Mouse (Mus musculus) lung, embryonic 16.5 days (tissue): Measurements from ENCODE around the gene Znrd1as. TPM values are rescaled to one million over a fixed set of nuclear protein-coding genes. Genes with fewer than 3 reads are reported as not detected.

Experiments
- ATAC-seq: fragments of 200-750 bp; cut with Nextera tagmentation; 2 replicates; pipeline ENCODE4 v1.8.0; 2017; ENCODE audit warnings: low read depth, mild to moderate bottlenecking, moderate library complexity
- H3K27ac ChIP-seq: fragments of 300-500 bp; sonication (generic); 2 replicates; pipeline ENCODE4 v1.5.1; 2014; ENCODE audit warnings: mild to moderate bottlenecking, control low read depth, low read length
- H3K27me3 ChIP-seq: fragments of 300-500 bp; sonication (generic); 2 replicates; pipeline ENCODE4 v1.6.1; 2014; ENCODE audit warnings: low read depth, low read length, mixed read lengths; ENCODE audit not compliant: control insufficient read depth, insufficient read depth
- H3K36me3 ChIP-seq: fragments of 300-500 bp; sonication (generic); 2 replicates; pipeline ENCODE4 v1.6.1; 2014; ENCODE audit warnings: low read length; ENCODE audit not compliant: control insufficient read depth, insufficient read depth
- H3K4me1 ChIP-seq: fragments of 300-500 bp; sonication (generic); replicated peaks from 2 replicates; pipeline ENCODE4 v1.6.1; 2014; ENCODE audit warnings: low read length, mixed read lengths; ENCODE audit not compliant: control insufficient read depth, insufficient read depth
- H3K4me2 ChIP-seq: fragments of 300-500 bp; sonication (generic); 2 replicates; pipeline ENCODE4 v1.6.1; 2014; ENCODE audit warnings: low read depth, low read length, control low read depth
- H3K4me3 ChIP-seq: fragments of 300-500 bp; sonication (generic); 2 replicates; pipeline ENCODE4 v1.5.1; 2014; ENCODE audit warnings: mild to moderate bottlenecking, low read length, control low read depth
- H3K9ac ChIP-seq: fragments of 300-500 bp; sonication (generic); 2 replicates; pipeline ENCODE4 v1.6.1; 2014; ENCODE audit warnings: low read length, control low read depth
- H3K9me3 ChIP-seq: fragments of 300-500 bp; sonication (generic); 2 replicates; pipeline ENCODE4 v1.6.1; 2016; ENCODE audit warnings: low read length; ENCODE audit not compliant: control insufficient read depth
- WGBS: fragments of 180-500 bp; shearing (Covaris S2); extraction: QIAGEN DNeasy Blood & Tissue Kit; methylation state at CpG from one replicate; pipeline ENCODE4 v1.1.7; 2014; 5-methylcytosine and 5-hydroxymethylcytosine counted together
- polyA plus RNA-seq: library from polyadenylated mRNA; unstranded; fragments of >200 nt; fragmentation: Nextera tagmentation; extraction: Ambion mirVana; gene quantifications from 2 replicates; pipeline ENCODE4 v1.2.1, GENCODE M21; 2015

The Znrd1as gene
- polyA plus RNA-seq, 1 experiment from 2014 or later, result 7.7 TPM

DNA sequence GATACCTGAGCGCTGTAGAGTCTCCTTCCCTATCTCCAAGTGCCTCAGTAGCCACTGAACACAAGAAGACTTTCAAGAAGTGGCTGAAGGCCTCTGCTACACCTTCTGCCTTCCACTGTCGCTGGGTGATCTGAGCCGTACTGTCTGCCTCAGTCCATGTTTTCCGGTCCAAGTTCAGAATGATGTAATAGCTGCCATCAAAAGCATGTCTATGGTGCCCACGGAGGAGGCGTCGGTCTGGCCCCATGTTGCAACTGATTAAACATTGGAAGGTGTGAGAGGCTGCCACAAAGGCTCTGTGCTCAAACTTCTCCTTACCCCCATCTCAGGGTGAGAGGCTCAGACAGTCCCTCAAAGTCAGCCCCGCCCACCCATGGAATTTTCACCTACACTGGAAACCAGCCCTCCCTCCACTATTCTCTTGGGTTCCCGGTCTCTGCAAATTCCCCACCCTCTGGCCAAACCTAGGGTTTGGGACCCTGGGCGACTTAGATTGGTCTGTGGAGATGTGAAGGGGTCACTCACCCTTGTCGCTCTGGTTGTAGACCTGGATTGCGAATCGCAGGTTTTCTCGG lies 12.0 kb downstream of the Znrd1as start:
- Histone ChIP-seq H3K36me3 (no peaks in the 10 kb centered on the region), H3K27ac (no peak overlapping the region)
- WGBS, result 63% methylated on average over 14 of the region's 14 CpGs

DNA sequence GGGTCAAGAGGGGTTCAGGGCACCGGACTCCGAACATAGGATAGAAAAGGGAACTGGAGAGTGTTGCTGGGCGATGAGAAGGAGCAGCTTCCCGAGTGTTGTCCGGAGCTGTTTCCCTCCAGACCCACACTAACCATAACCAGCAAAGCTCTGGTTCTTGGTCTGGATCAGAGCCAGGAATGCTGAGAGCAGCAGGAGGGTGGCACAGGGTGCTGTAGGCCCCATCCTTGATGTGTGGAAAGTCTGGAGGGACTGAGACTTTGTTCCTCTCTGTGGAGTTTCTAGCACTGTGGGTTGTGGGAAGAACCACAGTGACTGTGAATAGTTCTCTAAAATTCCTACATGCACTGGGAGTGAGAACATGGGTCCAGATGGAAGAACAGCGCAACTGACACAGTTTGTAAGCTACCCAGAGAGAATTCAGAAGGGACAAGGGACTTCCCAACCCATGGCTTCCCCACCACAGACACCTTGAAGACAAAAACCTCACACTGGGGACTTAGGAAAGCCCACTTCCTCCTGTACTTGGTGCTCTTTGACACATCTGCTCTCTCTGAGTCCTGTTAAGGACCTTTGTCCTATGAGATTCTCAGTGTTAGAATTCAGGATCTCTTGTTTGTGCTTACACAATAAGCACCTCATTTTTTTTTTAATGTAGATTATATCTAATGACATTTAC lies 12.9 kb downstream of the Znrd1as start:
- Histone ChIP-seq H3K4me1 (no peaks in the 10 kb centered on the region), H3K4me2 (no peak overlapping the region), H3K36me3 (no peaks in the 10 kb centered on the region), H3K4me3 (no peak overlapping the region), H3K9ac (no peak overlapping the region), H3K27me3 (no peaks in the 10 kb centered on the region), H3K27ac (no peak overlapping the region), H3K9me3 (no peaks in the 10 kb centered on the region)
- ATAC-seq, result no peak
- 84% methylated on average over 6 of the region's 6 CpGs for WGBS

More for the DNA sequence above, 12.0 kb downstream of the Znrd1as start:
- Histone ChIP-seq H3K4me2 (no peak overlapping the region), H3K9me3 (no peaks in the 10 kb centered on the region), H3K4me1 (no peaks in the 10 kb centered on the region), H3K4me3 (no peak overlapping the region), H3K9ac (no peak overlapping the region), H3K27me3 (no peaks in the 10 kb centered on the region)
- peak; percentile 36; the same call in 1 of the 2 replicates for ATAC-seq

DNA sequence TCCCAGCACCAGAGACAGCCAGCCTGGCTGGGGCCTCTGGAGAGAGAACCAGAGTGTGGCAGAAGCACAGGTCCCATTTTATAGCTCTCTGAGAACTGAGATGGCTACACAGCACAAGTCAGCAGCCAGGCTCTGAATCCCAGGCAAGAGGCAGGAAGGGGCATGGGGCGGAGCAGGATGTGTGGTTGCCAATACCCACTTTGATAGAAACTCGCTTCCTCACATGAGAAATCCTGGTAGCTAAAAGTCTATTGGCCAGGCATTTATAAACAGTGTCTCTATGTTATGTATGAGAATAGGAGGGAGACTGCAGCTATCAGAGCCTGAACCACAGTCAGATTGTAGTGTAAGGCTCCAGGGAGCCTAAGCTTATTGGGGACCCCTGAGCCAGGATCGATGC lies 14.4 kb downstream of the Znrd1as start:
- H3K27me3 ChIP-seq, result no peaks in the 10 kb centered on the region
- ATAC-seq, result no peak
- H3K36me3 ChIP-seq, result no peaks in the 10 kb centered on the region
- H3K4me3 ChIP-seq, result no peak overlapping the region
- no peak overlapping the region for H3K4me2 ChIP-seq
- 70% methylated on average over 3 of the region's 3 CpGs for WGBS
- H3K9ac ChIP-seq, result no peak overlapping the region
- no peaks in the 10 kb centered on the region for H3K9me3 ChIP-seq
- H3K27ac ChIP-seq, result no peak overlapping the region
- H3K4me1 ChIP-seq, result no peaks in the 10 kb centered on the region

DNA sequence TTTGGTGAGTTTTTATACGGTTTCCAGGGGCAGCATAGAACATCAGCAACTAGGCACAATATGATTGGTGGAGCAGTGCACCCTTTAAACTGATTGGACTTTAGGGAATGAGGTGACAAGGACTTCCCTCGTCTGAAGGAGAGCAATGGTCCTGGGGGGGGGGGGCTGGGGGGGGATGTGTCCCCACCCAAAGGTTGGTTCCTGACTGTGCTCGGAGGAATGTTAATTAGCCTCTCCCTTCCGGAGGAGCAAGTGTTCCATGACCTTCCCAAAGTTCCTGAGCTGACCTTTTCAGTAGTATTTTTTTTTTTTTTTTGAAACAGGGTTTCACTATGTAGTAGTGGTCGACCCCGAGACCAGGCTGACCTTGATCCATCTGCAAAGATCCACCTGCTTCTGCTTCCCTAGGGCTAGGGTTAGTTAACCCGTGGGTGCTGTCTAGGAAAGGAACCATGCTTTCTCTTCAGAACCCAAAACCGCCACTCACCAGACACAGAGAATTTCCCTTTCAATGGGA lies 14.9 kb downstream of the Znrd1as start:
- H3K27ac ChIP-seq, result no peak overlapping the region
- H3K36me3 ChIP-seq, result no peaks in the 10 kb centered on the region
- no peak overlapping the region for H3K9ac ChIP-seq
- no peak overlapping the region for H3K4me2 ChIP-seq
- H3K4me3 ChIP-seq, result no peak overlapping the region
- H3K4me1 ChIP-seq, result no peaks in the 10 kb centered on the region
- 66% methylated on average over 8 of the region's 8 CpGs for WGBS
- no peaks in the 10 kb centered on the region for H3K27me3 ChIP-seq
- H3K9me3 ChIP-seq, result no peaks in the 10 kb centered on the region
- no peak for ATAC-seq

DNA sequence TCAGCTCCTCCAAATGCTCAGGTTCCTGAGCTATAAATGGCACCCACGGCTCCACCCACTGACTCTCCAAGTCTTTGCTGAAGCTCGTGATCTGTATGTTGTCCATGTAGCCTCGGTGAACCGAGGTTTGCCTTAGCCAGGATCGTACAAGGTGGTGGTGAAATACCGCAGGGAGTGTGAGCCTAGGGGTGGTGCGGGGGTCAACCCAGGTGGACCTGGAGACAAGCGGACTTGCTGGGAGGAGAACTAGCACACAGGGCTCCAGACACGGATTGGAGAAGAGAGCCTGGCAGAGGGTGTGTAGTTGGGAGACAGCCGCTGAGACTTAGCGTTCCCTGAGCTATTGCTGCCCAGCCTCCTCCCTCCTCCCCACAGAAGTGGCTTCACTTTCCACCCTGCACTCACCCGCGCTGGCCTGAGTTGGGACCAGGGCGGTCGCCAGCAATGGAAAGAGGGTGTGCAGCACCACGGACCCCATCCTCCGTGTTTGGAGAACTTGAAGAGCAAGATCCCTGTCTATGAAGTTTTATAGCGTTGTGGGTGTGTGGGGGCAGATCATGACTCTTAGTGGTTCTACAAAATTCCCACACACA lies 22.9 kb downstream of the Znrd1as start, which contains the start of gene 2410137M14Rik:
Gene 2410137M14Rik, minus strand, starts transcription at position 17 of the 593 bp plus-strand sequence.
- peak; percentile 23; the same call in 1 of the 2 replicates for ATAC-seq

DNA sequence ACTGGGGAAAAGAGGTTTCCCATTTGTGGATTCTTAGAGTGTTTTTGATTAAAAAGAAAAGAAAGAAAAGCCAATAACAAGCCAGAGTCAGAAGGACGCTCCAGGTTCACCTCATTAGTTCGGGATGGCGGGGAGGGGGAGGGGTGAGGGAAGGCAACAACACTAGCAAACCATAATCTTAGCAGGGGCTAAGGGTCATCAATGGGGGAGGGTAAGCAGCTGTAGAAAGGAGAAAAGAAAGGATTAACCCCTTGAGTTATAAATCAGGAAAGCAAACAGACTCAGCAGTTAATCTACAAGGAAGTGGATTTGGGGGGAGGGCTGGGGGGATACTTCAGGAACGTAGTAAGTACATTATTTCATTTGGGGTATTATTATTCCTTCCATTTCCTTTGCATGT lies 23.5 kb downstream of the Znrd1as start:
- 6% methylated on average over 4 of the region's 4 CpGs for WGBS
- no peak for ATAC-seq
- H3K9ac ChIP-seq, result no peak overlapping the region

More for the DNA sequence above, 22.9 kb downstream of the Znrd1as start, which contains the start of gene 2410137M14Rik:
- peak within 1 kb of the TSS; percentile 47 for H3K9ac ChIP-seq
- H3K4me2 ChIP-seq, result peak within 1 kb of the TSS; percentile 47
- H3K36me3 ChIP-seq, result no peaks in the 10 kb centered on the region
- WGBS, result 10% methylated on average over 18 of the region's 18 CpGs
- no peaks in the 10 kb centered on the region for H3K27me3 ChIP-seq
- no peaks in the 10 kb centered on the region for H3K9me3 ChIP-seq
- H3K27ac ChIP-seq, result peak within 1 kb of the TSS; percentile 4; the same call in 1 of the 2 replicates
- peak within 1 kb of the TSS; percentile 20 for H3K4me3 ChIP-seq
- peaks cover 8% of the 10 kb centered on the region for H3K4me1 ChIP-seq

DNA sequence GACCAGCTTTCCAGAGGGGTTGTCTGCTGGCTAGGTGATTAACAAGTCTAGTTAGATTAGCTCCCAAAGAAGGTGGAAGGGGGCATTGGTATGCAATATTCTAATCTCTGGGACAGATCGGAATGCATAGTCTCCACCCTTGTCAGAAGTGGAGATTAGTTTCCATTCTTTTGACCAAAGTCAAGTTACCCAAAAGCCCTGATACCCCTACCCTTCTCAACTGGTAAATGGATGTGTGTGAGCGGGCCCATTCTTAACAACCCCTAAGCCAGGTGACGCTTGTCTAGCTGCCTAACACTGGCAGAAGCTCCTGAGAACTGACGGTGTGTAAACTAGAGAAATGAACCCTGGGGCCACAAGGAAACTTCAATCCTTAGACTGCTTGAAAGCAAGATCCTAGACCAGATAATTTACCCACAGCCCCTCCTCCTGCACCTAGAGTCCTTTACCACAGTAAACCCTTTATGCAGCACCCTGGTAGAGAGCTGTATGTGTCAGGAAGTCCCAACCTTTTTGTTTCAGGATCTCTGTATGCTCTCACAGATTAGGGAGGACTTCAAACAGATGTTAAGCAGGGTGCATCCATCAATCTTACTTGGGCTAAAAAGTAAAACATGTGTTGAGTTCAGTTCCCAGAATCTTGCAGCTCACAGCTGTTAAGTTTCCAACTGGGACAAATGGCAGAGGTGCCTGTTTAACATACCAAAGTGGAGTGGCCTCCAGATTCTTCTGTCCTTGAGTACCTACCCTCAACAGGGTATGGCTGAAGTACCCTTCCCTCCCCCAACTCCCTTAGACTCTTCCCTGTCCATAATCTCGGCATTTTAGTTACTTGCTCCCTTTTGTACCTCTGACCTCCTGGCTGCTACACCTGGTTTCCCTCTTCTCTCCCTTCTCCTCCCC lies 24.1 kb downstream of the Znrd1as start:
- Histone ChIP-seq H3K27ac (peak overlapping the region; percentile 34), H3K36me3 (no peaks in the 10 kb centered on the region), H3K4me2 (no peak overlapping the region), H3K27me3 (peaks cover 6% of the 10 kb centered on the region; the same call in 1 of the 2 replicates), H3K9me3 (no peaks in the 10 kb centered on the region), H3K4me1 (peaks cover 8% of the 10 kb centered on the region), H3K9ac (no peak overlapping the region), H3K4me3 (no peak overlapping the region)
- peak; percentile 86 for ATAC-seq
- 30% methylated on average over 5 of the region's 5 CpGs for WGBS

More for the DNA sequence above, 23.5 kb downstream of the Znrd1as start:
- Histone ChIP-seq H3K36me3 (no peaks in the 10 kb centered on the region), H3K9me3 (no peaks in the 10 kb centered on the region), H3K27me3 (0 out of 2 replicates have a peak, but pooled peaks cover 2% of the 10 kb centered on the region), H3K4me3 (peak overlapping the region; percentile 20), H3K27ac (no peak overlapping the region; the same call in 1 of the 2 replicates), H3K4me2 (peak overlapping the region; percentile 47; the same call in 1 of the 2 replicates), H3K4me1 (peaks cover 8% of the 10 kb centered on the region)

DNA sequence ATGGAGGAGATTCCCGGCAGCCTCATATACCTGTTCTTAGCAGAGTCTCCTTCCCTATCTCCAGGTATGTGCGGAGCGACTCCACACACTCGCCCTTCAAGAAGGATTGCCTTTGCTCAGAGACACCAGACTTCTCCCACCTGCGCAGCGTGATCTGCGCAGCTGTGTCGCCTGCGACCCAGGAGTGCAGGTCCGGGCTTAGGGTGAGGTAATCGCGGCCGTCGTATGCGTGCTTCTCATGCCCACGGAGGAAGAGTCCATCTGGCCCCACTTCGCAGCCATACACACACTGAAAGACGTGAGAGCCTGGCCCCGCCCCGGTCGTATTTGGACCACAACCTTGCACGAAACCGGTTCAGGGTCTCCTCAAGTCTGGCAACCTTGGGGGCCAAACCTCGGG lies 30.1 kb downstream of the Znrd1as start:
- Histone ChIP-seq H3K4me2 (peak overlapping the region; percentile 44), H3K27me3 (peaks cover 22% of the 10 kb centered on the region), H3K9me3 (no peaks in the 10 kb centered on the region), H3K4me3 (peak overlapping the region; percentile 25), H3K4me1 (no peaks in the 10 kb centered on the region), H3K27ac (no peak overlapping the region), H3K9ac (no peak overlapping the region), H3K36me3 (no peaks in the 10 kb centered on the region)
- ATAC-seq, result no peak
- WGBS, result 7% methylated on average over 24 of the region's 24 CpGs
